Mouse (Mus musculus) MEL (cell line): ENCODE measurements at regions not wholly inside any gene's neighbourhood (a gene's known extent, or its start where the extent isn't known, plus 50 kb on each side); places are given as distances from the start of the nearest gene placed in this dataset.
A peak's percentile ranks its signal among the peaks of the same experiment; 100 is the strongest.

Source experiments
- DNase-seq: peaks from one replicate; pipeline ENCODE4 v3.0.0; 2011; ENCODE audit warnings: low read depth, low spot score
- H3K27ac ChIP-seq: 2 replicates; pipeline ENCODE4 v1.5.1; 2012; ENCODE audit warnings: low read depth, mild to moderate bottlenecking, control low read depth, low read length, moderate library complexity; ENCODE audit not compliant: control insufficient read depth
- H3K27me3 ChIP-seq, 2 experiments: fragments of 150-350 bp in 1 of 2; sonication (generic) in 1 of 2; 2 replicates each; pipeline ENCODE4 v1.6.1; 2012; ENCODE audit warnings: low read length in 2 of 2, mild to moderate bottlenecking in 2 of 2, improper control_type of control experiment in 1 of 2, moderate library complexity in 1 of 2; ENCODE audit not compliant: insufficient read depth in 2 of 2, control insufficient read depth in 1 of 2
- H3K36me3 ChIP-seq, 2 experiments: 2 replicates each; pipeline ENCODE4 v1.6.1; 2012 to 2014; ENCODE audit warnings: low read length in 2 of 2, improper control_type of control experiment in 1 of 2, inconsistent platforms in 1 of 2, mild to moderate bottlenecking in 1 of 2; ENCODE audit not compliant: insufficient read depth in 2 of 2, control insufficient read depth in 1 of 2
- H3K4me1 ChIP-seq, 2 experiments: fragments of 150-350 bp in 1 of 2; sonication (generic) in 1 of 2; 2 replicates each; pipeline ENCODE4 v1.6.1; 2012; ENCODE audit warnings: low read length in 2 of 2, improper control_type of control experiment in 1 of 2, mild to moderate bottlenecking in 1 of 2; ENCODE audit not compliant: insufficient read depth in 2 of 2, control insufficient read depth in 1 of 2
- H3K4me3 ChIP-seq, 2 experiments: fragments of 150-350 bp in 1 of 2; sonication (generic) in 1 of 2; 2 replicates each; pipeline ENCODE4 v1.5.1; 2012; ENCODE audit warnings: low read depth in 2 of 2, low read length in 2 of 2, mild to moderate bottlenecking in 2 of 2, moderate library complexity in 2 of 2, control low read depth in 1 of 2, improper control_type of control experiment in 1 of 2; ENCODE audit not compliant: control insufficient read depth in 1 of 2, insufficient read depth in 1 of 2
- H3K79me2 ChIP-seq: 2 replicates; pipeline ENCODE4 v1.6.1; 2012; ENCODE audit warnings: mild to moderate bottlenecking, low read length, moderate library complexity; ENCODE audit not compliant: control insufficient read depth, poor library complexity, insufficient read depth
- H3K9ac ChIP-seq: 2 replicates; pipeline ENCODE4 v1.6.1; 2012; ENCODE audit warnings: low read depth, mild to moderate bottlenecking, control low read depth, low read length, moderate library complexity; ENCODE audit not compliant: control insufficient read depth, poor library complexity, severe bottlenecking
- H3K9me3 ChIP-seq: fragments of 150-350 bp; sonication (generic); replicated peaks from 2 replicates; pipeline ENCODE4 v1.6.1; 2012; ENCODE audit warnings: mild to moderate bottlenecking, low read length, improper control_type of control experiment, moderate library complexity; ENCODE audit not compliant: insufficient read depth
- BHLHE40 ChIP-seq: IDR thresholded peaks from 2 replicates; pipeline ENCODE4 v1.6.1; 2012; ENCODE audit warnings: low read depth, mild to moderate bottlenecking, inconsistent platforms, low read length, improper control_type of control experiment, borderline replicate concordance
- CHD1 ChIP-seq: IDR thresholded peaks from 2 replicates; pipeline ENCODE4 v1.6.1; 2012; ENCODE audit warnings: low read depth, mild to moderate bottlenecking, inconsistent platforms, low read length, improper control_type of control experiment
- CHD2 ChIP-seq: IDR thresholded peaks from 2 replicates; pipeline ENCODE4 v1.6.1; 2011; ENCODE audit warnings: low read length, improper control_type of control experiment
- CTCF ChIP-seq, 3 experiments: IDR thresholded peaks in 2 of 3; conservative IDR thresholded peaks in 1 of 3; 2 replicates each; pipeline ENCODE4 v1.5.1; 2011 to 2012; ENCODE audit warnings: low read length in 3 of 3, low read depth in 2 of 3, mild to moderate bottlenecking in 2 of 3, improper control_type of control experiment in 1 of 3, inconsistent platforms in 1 of 3, mixed read lengths in 1 of 3, moderate library complexity in 1 of 3; ENCODE audit not compliant: control insufficient read depth in 1 of 3, insufficient read depth in 1 of 3, poor library complexity in 1 of 3, severe bottlenecking in 1 of 3
- E2F4 ChIP-seq: IDR thresholded peaks from 2 replicates; pipeline ENCODE4 v1.6.1; 2011; ENCODE audit warnings: low read depth, low read length, improper control_type of control experiment, borderline replicate concordance
- ELF1 ChIP-seq: IDR thresholded peaks from 2 replicates; pipeline ENCODE4 v1.6.1; 2014; ENCODE audit warnings: low read depth, mild to moderate bottlenecking, inconsistent platforms, low read length, improper control_type of control experiment, moderate library complexity
- ETS1 ChIP-seq: IDR thresholded peaks from 2 replicates; pipeline ENCODE4 v1.6.1; 2012; ENCODE audit warnings: low read depth, mild to moderate bottlenecking, inconsistent platforms, low read length, improper control_type of control experiment, moderate library complexity
- GATA1 ChIP-seq: IDR thresholded peaks from 2 replicates; pipeline ENCODE4 v1.6.1; 2011; ENCODE audit warnings: low read depth, low read length, improper control_type of control experiment
- HCFC1 ChIP-seq: IDR thresholded peaks from 2 replicates; pipeline ENCODE4 v1.6.1; 2012; ENCODE audit warnings: low read depth, mild to moderate bottlenecking, inconsistent platforms, low read length, improper control_type of control experiment, moderate library complexity
- JUND ChIP-seq: IDR thresholded peaks from 2 replicates; pipeline ENCODE4 v1.6.1; 2011; ENCODE audit warnings: low read depth, mild to moderate bottlenecking, improper control_type of control experiment, low read length
- KAT2A ChIP-seq: conservative IDR thresholded peaks from 2 replicates; pipeline ENCODE4 v1.6.1; 2012; ENCODE audit warnings: low read depth, low read length, improper control_type of control experiment, inconsistent platforms
- MAFK ChIP-seq: IDR thresholded peaks from 2 replicates; pipeline ENCODE4 v1.6.1; 2011; ENCODE audit warnings: low read depth, mild to moderate bottlenecking, low read length, improper control_type of control experiment, borderline replicate concordance
- MAX ChIP-seq: IDR thresholded peaks from 2 replicates; pipeline ENCODE4 v1.6.1; 2011; ENCODE audit warnings: low read length, improper control_type of control experiment
- MAZ ChIP-seq: IDR thresholded peaks from 2 replicates; pipeline ENCODE4 v1.6.1; 2012; ENCODE audit warnings: low read depth, mild to moderate bottlenecking, inconsistent platforms, low read length, improper control_type of control experiment
- MEF2A ChIP-seq: IDR thresholded peaks from 2 replicates; pipeline ENCODE4 v1.6.1; 2014; ENCODE audit warnings: low read depth, mild to moderate bottlenecking, inconsistent platforms, low read length, improper control_type of control experiment; ENCODE audit not compliant: poor library complexity, insufficient replicate concordance, severe bottlenecking; ENCODE audit errors: extremely low read depth
- MXI1 ChIP-seq: IDR thresholded peaks from 2 replicates; pipeline ENCODE4 v1.6.1; 2011; ENCODE audit warnings: mild to moderate bottlenecking, low read depth, low read length, improper control_type of control experiment
- MYB ChIP-seq: IDR thresholded peaks from 2 replicates; pipeline ENCODE4 v1.6.1; 2011; ENCODE audit warnings: mild to moderate bottlenecking, low read depth, low read length, improper control_type of control experiment
- POLR2A ChIP-seq, 2 experiments: IDR thresholded peaks; 2 replicates each; pipeline ENCODE4 v1.6.1; 2011 to 2012; ENCODE audit warnings: low read length in 2 of 2, mild to moderate bottlenecking in 2 of 2, control low read depth in 1 of 2, improper control_type of control experiment in 1 of 2, low read depth in 1 of 2, moderate library complexity in 1 of 2; ENCODE audit not compliant: control insufficient read depth in 1 of 2, insufficient read depth in 1 of 2, poor library complexity in 1 of 2
- POLR2AphosphoS2 ChIP-seq: IDR thresholded peaks from 2 replicates; pipeline ENCODE4 v1.6.1; 2011; ENCODE audit warnings: low read length, improper control_type of control experiment
- POLR2AphosphoS5 ChIP-seq: IDR thresholded peaks from 2 replicates; pipeline ENCODE4 v1.6.1; 2012; ENCODE audit warnings: low read depth, borderline replicate concordance, mild to moderate bottlenecking, inconsistent platforms, low read length, moderate library complexity, mixed read lengths
- TBP ChIP-seq: IDR thresholded peaks from 2 replicates; pipeline ENCODE4 v1.8.0; 2011; ENCODE audit warnings: low read depth, low read length, improper control_type of control experiment
- UBTF ChIP-seq: IDR thresholded peaks from 2 replicates; pipeline ENCODE4 v1.6.1; 2012; ENCODE audit warnings: low read depth, mild to moderate bottlenecking, inconsistent platforms, low read length, improper control_type of control experiment, moderate library complexity, borderline replicate concordance; ENCODE audit not compliant: insufficient read depth
- USF1 ChIP-seq: IDR thresholded peaks from 2 replicates; pipeline ENCODE4 v1.6.1; 2014; ENCODE audit warnings: low read depth, mild to moderate bottlenecking, inconsistent platforms, low read length, improper control_type of control experiment, moderate library complexity
- USF2 ChIP-seq, 2 experiments: IDR thresholded peaks; 2 replicates each; pipeline ENCODE4 v1.6.1; 2011 to 2012; ENCODE audit warnings: improper control_type of control experiment in 2 of 2, low read length in 2 of 2, borderline replicate concordance in 1 of 2, inconsistent platforms in 1 of 2, low read depth in 1 of 2, mild to moderate bottlenecking in 1 of 2; ENCODE audit not compliant: insufficient read depth in 1 of 2
- ZC3H11A ChIP-seq: IDR thresholded peaks from 2 replicates; pipeline ENCODE4 v1.6.1; 2012; ENCODE audit warnings: low read depth, mild to moderate bottlenecking, inconsistent platforms, low read length, improper control_type of control experiment
- ZKSCAN1 ChIP-seq: IDR thresholded peaks from 2 replicates; pipeline ENCODE4 v1.6.1; 2012; ENCODE audit warnings: low read depth, mild to moderate bottlenecking, inconsistent platforms, low read length, improper control_type of control experiment, moderate library complexity
- ZMIZ1 ChIP-seq: IDR thresholded peaks from 2 replicates; pipeline ENCODE4 v1.6.1; 2012; ENCODE audit warnings: low read depth, mild to moderate bottlenecking, inconsistent platforms, low read length, improper control_type of control experiment, moderate library complexity
- ZNF384 ChIP-seq: IDR thresholded peaks from 2 replicates; pipeline ENCODE4 v1.6.1; 2012; ENCODE audit warnings: low read depth, mild to moderate bottlenecking, inconsistent platforms, low read length, improper control_type of control experiment

DNA sequence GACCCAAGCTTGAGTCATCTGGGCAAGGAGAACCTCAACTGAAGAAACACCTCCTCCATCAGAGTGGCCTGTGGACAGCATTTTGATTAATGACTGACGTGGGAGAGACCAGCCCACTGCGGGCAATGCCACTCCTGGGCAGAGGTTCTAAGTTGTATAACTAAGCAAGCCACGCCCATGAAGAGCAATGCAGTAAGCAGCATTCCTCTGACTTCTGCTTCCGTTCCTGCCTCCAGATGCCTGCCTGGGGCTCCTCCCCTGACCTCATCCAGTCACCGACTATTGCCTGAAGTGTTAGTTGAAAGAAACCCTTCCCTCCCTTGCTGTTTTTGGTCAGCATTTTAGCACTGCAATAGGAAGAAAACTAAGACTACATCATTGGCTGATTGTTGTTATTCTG lies 105.2 kb upstream of the Pcgf5 start:
- TF ChIP-seq CTCF (IDR thresholded peaks at IDR 0.05 in 2 of 3, conservative IDR thresholded peaks at IDR 0.05 in 1 of 3; ENCODE audit: control insufficient read depth in 1 of 3, insufficient read depth in 1 of 3, low read depth in 2 of 3, low read length in 3 of 3, poor library complexity in 1 of 3, severe bottlenecking in 1 of 3) (no peak), HCFC1 (no peak), POLR2AphosphoS2 (no peak), ELF1 (no peak), MXI1 (no peak), KAT2A (no peak), CHD1 (no peak), E2F4 (no peak), MYB (no peak), MEF2A (no peak), BHLHE40 (no peak), POLR2A (IDR thresholded peaks at IDR 0.05; ENCODE audit: control insufficient read depth in 1 of 2, insufficient read depth in 1 of 2, low read depth in 1 of 2, low read length in 2 of 2, poor library complexity in 1 of 2) (no peak), CHD2 (no peak), JUND (no peak), ETS1 (no peak), ZC3H11A (no peak), GATA1 (no peak), ZKSCAN1 (no peak)
- TF ChIP-seq, all 39 proteins: peak for 0
- peak; percentile 10 for DNase-seq

DNA sequence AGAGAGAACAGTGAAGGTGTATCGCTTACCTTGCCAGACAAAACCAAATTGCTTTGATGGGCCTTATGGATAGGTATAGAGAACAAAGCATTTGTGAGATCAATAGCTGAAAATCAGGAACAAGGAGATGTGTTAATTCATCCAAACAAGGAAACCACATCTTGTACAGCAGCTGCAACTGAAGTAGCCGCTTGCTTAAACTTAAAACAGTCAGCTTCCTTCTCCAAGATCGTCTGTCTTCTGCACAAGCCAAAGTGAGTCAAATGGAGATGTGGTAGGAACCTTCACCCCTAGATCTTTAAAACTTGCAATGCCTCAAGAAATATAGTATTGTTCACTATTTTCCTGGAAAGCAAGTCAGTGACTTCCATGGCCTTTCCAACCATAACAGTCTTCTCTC lies 95.6 kb upstream of the Pcgf5 start:
- Histone ChIP-seq H3K27me3 (no peaks in the 10 kb centered on the region; a peak in 1 of 4 replicates), H3K9me3 (no peaks in the 10 kb centered on the region), H3K36me3 (no peaks in the 10 kb centered on the region), H3K79me2 (no peaks in the 10 kb centered on the region), H3K9ac (no peak overlapping the region), H3K4me1 (no peaks in the 10 kb centered on the region), H3K4me3 (no peak overlapping the region), H3K27ac (no peak overlapping the region)
- TF ChIP-seq UBTF, result no peak
- no peak for TF ChIP-seq USF1
- TF ChIP-seq USF2 (IDR thresholded peaks at IDR 0.05; ENCODE audit: borderline replicate concordance in 1 of 2, insufficient read depth in 1 of 2, low read depth in 1 of 2, low read length in 2 of 2), result no peak
- TF ChIP-seq GATA1, result no peak
- no peak for TF ChIP-seq MEF2A
- no peak for TF ChIP-seq ZMIZ1
- TF ChIP-seq ZNF384, result no peak
- TF ChIP-seq MAFK, result no peak
- TF ChIP-seq MAX, result no peak
- TF ChIP-seq POLR2AphosphoS2, result no peak
- no peak for TF ChIP-seq MAZ
- TF ChIP-seq TBP, result no peak
- no peak for TF ChIP-seq ELF1
- TF ChIP-seq POLR2AphosphoS5, result no peak
- DNase-seq, result no peak

More for the DNA sequence above, 105.2 kb upstream of the Pcgf5 start:
- no peaks in the 10 kb centered on the region for H3K4me1 ChIP-seq
- no peaks in the 10 kb centered on the region for H3K27me3 ChIP-seq
- no peak overlapping the region for H3K4me3 ChIP-seq
- H3K9me3 ChIP-seq, result no peaks in the 10 kb centered on the region
- H3K36me3 ChIP-seq, result no peaks in the 10 kb centered on the region
- no peak overlapping the region for H3K9ac ChIP-seq
- no peaks in the 10 kb centered on the region for H3K79me2 ChIP-seq
- H3K27ac ChIP-seq, result no peak overlapping the region
